Mouse (Mus musculus): ENCODE results near the gene Adamts12. TPM values are rescaled to one million over a fixed set of nuclear protein-coding genes. Genes with fewer than 3 reads are reported as not detected.
A peak's percentile ranks its signal among the peaks of the same experiment; 100 is the strongest.

Adamts12 gene
- polyA plus RNA-seq, 1 experiment from 2014 or later, result 1.7 TPM

GRCm38 (mm10) chr15:11089494-11089893, 24.9 kb downstream of the Adamts12 start:
- ATAC-seq (ENCODE audit: insufficient number of reproducible peaks, low FRiP score, low TSS enrichment, low read depth) (no peak), DNase-seq (ENCODE audit: low spot score) (no peak)
- Histone ChIP-seq H3K4me2 (ENCODE audit: low read depth, severe bottlenecking) (no peak overlapping the region), H3K4me1 (ENCODE audit: control insufficient read depth, insufficient read depth, low read length) (no peaks in the 10 kb centered on the region), H3K9me3 (ENCODE audit: control insufficient read depth, low read length) (no peaks in the 10 kb centered on the region), H3K9ac (ENCODE audit: low read length) (no peak overlapping the region), H3K4me3 (ENCODE audit: low read depth, low read length) (no peak overlapping the region), H3K27ac (replicated peaks; ENCODE audit: low read depth, low read length) (no peak overlapping the region), H3K36me3 (ENCODE audit: control insufficient read depth, insufficient read depth, low read length) (no peaks in the 10 kb centered on the region), H3K27me3 (ENCODE audit: control insufficient read depth, insufficient read depth, low read length) (no peaks in the 10 kb centered on the region)
- 81% methylated on average over 3 of the region's 3 CpGs for WGBS

DNA sequence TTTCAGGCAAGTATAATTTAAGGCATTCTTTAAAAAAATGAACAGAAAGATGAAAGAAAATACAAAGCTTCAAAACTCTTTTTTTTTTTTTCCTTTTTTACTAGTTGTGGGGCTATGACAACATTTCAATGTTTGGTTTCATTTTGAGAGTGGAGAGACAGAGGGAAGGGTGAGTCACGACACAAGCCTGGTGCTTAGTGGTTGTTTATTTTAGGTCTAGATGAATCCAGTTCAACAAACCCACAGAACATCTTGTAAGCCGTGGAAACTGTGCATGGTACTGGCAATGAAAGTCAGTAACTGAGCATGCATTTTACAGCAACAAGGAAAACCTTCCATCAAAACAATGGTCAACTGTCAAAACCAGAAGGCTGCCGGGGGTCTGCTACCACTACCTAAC, 31.0 kb downstream of the Adamts12 start:
- Histone ChIP-seq H3K27me3 (ENCODE audit: control insufficient read depth, insufficient read depth, low read length) (no peaks in the 10 kb centered on the region), H3K9me3 (ENCODE audit: control insufficient read depth, low read length) (no peaks in the 10 kb centered on the region)
- WGBS, result 64% methylated on average over 3 of the region's 3 CpGs

DNA sequence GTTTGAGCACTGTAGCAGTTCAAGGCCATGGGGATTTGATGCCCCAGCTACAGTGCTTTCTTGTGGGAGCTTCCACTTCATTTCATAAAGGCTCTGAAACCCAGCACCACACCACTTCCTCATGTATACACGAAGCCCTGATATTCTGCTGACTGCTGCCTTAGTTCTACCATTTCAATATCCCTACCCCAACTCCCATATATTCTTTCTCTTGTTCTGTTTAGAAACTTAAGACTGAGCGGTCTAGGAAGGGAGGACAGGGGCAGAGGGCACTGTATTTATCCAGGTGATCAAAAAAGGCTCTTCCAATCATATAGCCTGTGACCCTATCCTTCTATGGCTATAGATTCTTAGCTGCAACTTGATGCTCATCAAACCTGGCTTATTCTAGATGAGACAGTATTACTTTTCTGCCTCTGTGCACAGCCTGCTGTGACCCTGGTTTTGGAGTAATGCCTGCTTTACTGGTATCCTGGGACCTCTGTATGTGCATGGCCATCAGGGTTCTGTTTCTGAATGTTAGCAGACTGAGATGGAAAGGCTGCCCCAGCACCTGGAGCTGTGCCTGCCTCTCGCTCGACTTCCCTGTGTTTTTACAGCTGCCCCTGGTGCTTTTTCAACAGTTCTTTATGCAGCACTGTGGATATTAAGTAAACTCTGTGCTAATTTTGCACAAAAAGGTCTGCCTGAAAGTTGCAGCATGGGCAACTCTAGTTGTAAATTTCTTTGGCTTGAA, 33.5 kb downstream of the Adamts12 start:
- no peak overlapping the region for H3K27ac ChIP-seq (replicated peaks; ENCODE audit: low read depth, low read length)
- H3K9me3 ChIP-seq (ENCODE audit: control insufficient read depth, low read length), result no peaks in the 10 kb centered on the region
- peak; percentile 36 for DNase-seq (ENCODE audit: low spot score)
- 0 out of 2 replicates have a peak, but pooled peaks have one; percentile 70 for ATAC-seq (ENCODE audit: insufficient number of reproducible peaks, low FRiP score, low TSS enrichment, low read depth)
- no peak overlapping the region for H3K9ac ChIP-seq (ENCODE audit: low read length)
- no peak overlapping the region for H3K4me3 ChIP-seq (ENCODE audit: low read depth, low read length)
- H3K4me1 ChIP-seq (ENCODE audit: control insufficient read depth, insufficient read depth, low read length), result no peaks in the 10 kb centered on the region
- H3K36me3 ChIP-seq (ENCODE audit: control insufficient read depth, insufficient read depth, low read length), result no peaks in the 10 kb centered on the region
- H3K27me3 ChIP-seq (ENCODE audit: control insufficient read depth, insufficient read depth, low read length), result no peaks in the 10 kb centered on the region
- WGBS, result 72% methylated on average over 4 of the region's 4 CpGs
- H3K4me2 ChIP-seq (ENCODE audit: low read depth, severe bottlenecking), result no peak overlapping the region

More for the DNA sequence above, 31.0 kb downstream of the Adamts12 start:
- ATAC-seq (ENCODE audit: insufficient number of reproducible peaks, low FRiP score, low TSS enrichment, low read depth) (no peak), DNase-seq (ENCODE audit: low spot score) (no peak)
- Histone ChIP-seq H3K4me1 (ENCODE audit: control insufficient read depth, insufficient read depth, low read length) (no peaks in the 10 kb centered on the region), H3K27ac (replicated peaks; ENCODE audit: low read depth, low read length) (no peak overlapping the region), H3K4me2 (ENCODE audit: low read depth, severe bottlenecking) (no peak overlapping the region), H3K9ac (ENCODE audit: low read length) (no peak overlapping the region), H3K36me3 (ENCODE audit: control insufficient read depth, insufficient read depth, low read length) (no peaks in the 10 kb centered on the region), H3K4me3 (ENCODE audit: low read depth, low read length) (no peak overlapping the region)

- H3K27ac ChIP-seq (replicated peaks; ENCODE audit: low read depth, low read length), result peak overlapping the region; percentile 45
- H3K4me2 ChIP-seq (ENCODE audit: low read depth, severe bottlenecking), result no peak overlapping the region
- 76% methylated on average over 7 of the region's 7 CpGs for WGBS
Observed at GRCm38 (mm10) chr15:11098940-11099339, 34.4 kb downstream of the Adamts12 start.

GRCm38 (mm10) chr15:11100917-11101316, 36.3 kb downstream of the Adamts12 start:
- Histone ChIP-seq H3K9ac (ENCODE audit: low read length) (no peak overlapping the region), H3K9me3 (ENCODE audit: control insufficient read depth, low read length) (no peaks in the 10 kb centered on the region), H3K36me3 (ENCODE audit: control insufficient read depth, insufficient read depth, low read length) (no peaks in the 10 kb centered on the region), H3K4me2 (ENCODE audit: low read depth, severe bottlenecking) (no peak overlapping the region), H3K4me3 (ENCODE audit: low read depth, low read length) (no peak overlapping the region), H3K27ac (replicated peaks; ENCODE audit: low read depth, low read length) (no peak overlapping the region), H3K27me3 (ENCODE audit: control insufficient read depth, insufficient read depth, low read length) (no peaks in the 10 kb centered on the region), H3K4me1 (ENCODE audit: control insufficient read depth, insufficient read depth, low read length) (no peaks in the 10 kb centered on the region)
- 77% methylated on average over 4 of the region's 4 CpGs for WGBS
- DNase-seq (ENCODE audit: low spot score), result no peak
- no peak for ATAC-seq (ENCODE audit: insufficient number of reproducible peaks, low FRiP score, low TSS enrichment, low read depth)

More at GRCm38 (mm10) chr15:11098940-11099339, 34.4 kb downstream of the Adamts12 start:
- no peaks in the 10 kb centered on the region for H3K9me3 ChIP-seq (ENCODE audit: control insufficient read depth, low read length)
- H3K4me3 ChIP-seq (ENCODE audit: low read depth, low read length), result no peak overlapping the region
- ATAC-seq (ENCODE audit: insufficient number of reproducible peaks, low FRiP score, low TSS enrichment, low read depth) (no peak), DNase-seq (ENCODE audit: low spot score) (no peak)
- H3K4me1 ChIP-seq (ENCODE audit: control insufficient read depth, insufficient read depth, low read length), result no peaks in the 10 kb centered on the region
- H3K9ac ChIP-seq (ENCODE audit: low read length), result no peak overlapping the region
- H3K27me3 ChIP-seq (ENCODE audit: control insufficient read depth, insufficient read depth, low read length), result no peaks in the 10 kb centered on the region
- H3K36me3 ChIP-seq (ENCODE audit: control insufficient read depth, insufficient read depth, low read length), result no peaks in the 10 kb centered on the region

DNA sequence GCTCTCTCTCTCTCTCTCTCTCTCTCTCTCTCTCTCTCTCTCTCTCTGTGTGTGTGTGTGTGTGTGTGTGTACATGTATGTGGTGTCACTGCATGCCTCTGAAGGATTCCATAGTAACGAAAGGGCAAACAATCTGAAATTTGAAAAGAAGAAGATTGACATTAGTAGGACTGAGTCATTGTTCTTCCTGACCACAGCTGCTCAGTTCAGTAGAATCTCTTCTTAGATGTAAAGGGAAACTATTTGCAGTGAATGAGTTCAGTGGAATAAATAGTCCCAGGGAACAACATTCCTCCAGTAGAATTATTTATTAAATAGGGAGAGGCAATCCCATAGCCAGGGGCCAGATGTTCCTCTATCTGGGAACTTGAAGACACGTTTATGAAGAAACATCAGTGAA, 40.5 kb downstream of the Adamts12 start:
- DNase-seq (ENCODE audit: low spot score) (no peak), ATAC-seq (ENCODE audit: insufficient number of reproducible peaks, low FRiP score, low TSS enrichment, low read depth) (no peak)
- Histone ChIP-seq H3K27ac (replicated peaks; ENCODE audit: low read depth, low read length) (no peak overlapping the region), H3K4me3 (ENCODE audit: low read depth, low read length) (no peak overlapping the region), H3K4me2 (ENCODE audit: low read depth, severe bottlenecking) (no peak overlapping the region), H3K9me3 (ENCODE audit: control insufficient read depth, low read length) (no peaks in the 10 kb centered on the region), H3K36me3 (ENCODE audit: control insufficient read depth, insufficient read depth, low read length) (no peaks in the 10 kb centered on the region), H3K9ac (ENCODE audit: low read length) (no peak overlapping the region), H3K27me3 (ENCODE audit: control insufficient read depth, insufficient read depth, low read length) (no peaks in the 10 kb centered on the region), H3K4me1 (ENCODE audit: control insufficient read depth, insufficient read depth, low read length) (no peaks in the 10 kb centered on the region)
- WGBS, result 77% methylated on average over 2 of the region's 2 CpGs

GRCm38 (mm10) chr15:11107376-11107775, 42.8 kb downstream of the Adamts12 start:
- no peak for ATAC-seq (ENCODE audit: insufficient number of reproducible peaks, low FRiP score, low TSS enrichment, low read depth)

DNA sequence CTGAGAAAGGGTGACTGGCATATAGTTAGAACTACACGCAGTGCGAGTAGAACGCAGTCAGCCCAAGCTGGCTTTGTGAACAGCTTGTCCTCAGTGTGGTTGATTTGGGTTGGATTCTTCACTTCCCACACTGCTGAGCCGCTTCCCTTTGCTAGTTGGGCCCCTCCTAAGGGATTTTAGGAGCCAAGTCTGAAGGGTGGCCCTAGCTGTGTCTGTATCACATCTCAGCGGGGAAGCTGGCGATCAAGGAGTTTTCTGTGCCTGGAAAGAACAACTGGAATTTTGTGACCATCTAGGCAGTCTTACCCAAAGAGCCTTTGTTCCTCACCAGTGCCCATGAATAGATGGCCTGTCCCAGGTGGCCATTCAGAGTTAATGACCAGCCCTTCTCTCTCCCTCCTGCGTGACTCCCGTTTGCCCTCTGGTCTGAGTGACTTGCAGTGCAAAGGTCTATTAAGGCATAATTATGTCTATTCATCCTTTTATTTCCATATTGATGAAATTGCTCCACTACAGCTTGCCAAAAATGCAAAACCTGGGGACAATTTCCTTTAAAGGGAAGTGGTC, 50.1 kb downstream of the Adamts12 start:
- 74% methylated on average over 8 of the region's 8 CpGs for WGBS
- no peak overlapping the region for H3K27ac ChIP-seq (replicated peaks; ENCODE audit: low read depth, low read length)
- no peaks in the 10 kb centered on the region for H3K27me3 ChIP-seq (ENCODE audit: control insufficient read depth, insufficient read depth, low read length)
- no peak overlapping the region for H3K4me2 ChIP-seq (ENCODE audit: low read depth, severe bottlenecking)
- no peaks in the 10 kb centered on the region for H3K36me3 ChIP-seq (ENCODE audit: control insufficient read depth, insufficient read depth, low read length)
- H3K9ac ChIP-seq (ENCODE audit: low read length), result no peak overlapping the region
- no peak for ATAC-seq (ENCODE audit: insufficient number of reproducible peaks, low FRiP score, low TSS enrichment, low read depth)
- no peaks in the 10 kb centered on the region for H3K9me3 ChIP-seq (ENCODE audit: control insufficient read depth, low read length)
- H3K4me3 ChIP-seq (ENCODE audit: low read depth, low read length), result no peak overlapping the region
- H3K4me1 ChIP-seq (ENCODE audit: control insufficient read depth, insufficient read depth, low read length), result no peaks in the 10 kb centered on the region
- no peak for DNase-seq (ENCODE audit: low spot score)

More at GRCm38 (mm10) chr15:11107376-11107775, 42.8 kb downstream of the Adamts12 start:
- DNase-seq (ENCODE audit: low spot score), result no peak
- Histone ChIP-seq H3K9ac (ENCODE audit: low read length) (no peak overlapping the region), H3K27ac (replicated peaks; ENCODE audit: low read depth, low read length) (no peak overlapping the region), H3K4me1 (ENCODE audit: control insufficient read depth, insufficient read depth, low read length) (no peaks in the 10 kb centered on the region), H3K27me3 (ENCODE audit: control insufficient read depth, insufficient read depth, low read length) (no peaks in the 10 kb centered on the region), H3K9me3 (ENCODE audit: control insufficient read depth, low read length) (no peaks in the 10 kb centered on the region), H3K36me3 (ENCODE audit: control insufficient read depth, insufficient read depth, low read length) (no peaks in the 10 kb centered on the region), H3K4me3 (ENCODE audit: low read depth, low read length) (no peak overlapping the region), H3K4me2 (ENCODE audit: low read depth, severe bottlenecking) (no peak overlapping the region)
- 75% methylated on average over 5 of the region's 5 CpGs for WGBS

Data from limb, embryonic 11.5 days (tissue).